Mouse (Mus musculus) intestine, embryonic 14.5 days (tissue): ENCODE measurements around the gene Rhbdl1. TPM values are rescaled to one million over a fixed set of nuclear protein-coding genes. Genes with fewer than 3 reads are reported as not detected.

Experiments
- ATAC-seq: fragments of 200-750 bp; cut with Nextera tagmentation; replicated peaks from 2 replicates; pipeline ENCODE4 v1.8.0; 2017; ENCODE audit warnings: low read depth, moderate number of reproducible peaks, moderate TSS enrichment, moderate library complexity; ENCODE audit not compliant: low FRiP score, low TSS enrichment
- DNase-seq: peaks from one replicate; pipeline ENCODE4 v3.0.0-alpha.2; 2018; ENCODE audit warnings: low spot score
- H3K27ac ChIP-seq: fragments of 300-500 bp; sonication (generic); 2 replicates; pipeline ENCODE4 v1.5.1; 2014; ENCODE audit warnings: low read depth, mild to moderate bottlenecking, control low read depth
- H3K27me3 ChIP-seq: fragments of 300-500 bp; sonication (generic); replicated peaks from 2 replicates; pipeline ENCODE4 v1.6.1; 2014; ENCODE audit warnings: low read length, control low read depth; ENCODE audit not compliant: control insufficient read depth, insufficient read depth
- H3K36me3 ChIP-seq: fragments of 300-500 bp; sonication (generic); 2 replicates; pipeline ENCODE4 v1.6.1; 2014; ENCODE audit warnings: low read length, control low read depth; ENCODE audit not compliant: control insufficient read depth, insufficient read depth
- H3K4me1 ChIP-seq: fragments of 300-500 bp; sonication (generic); replicated peaks from 2 replicates; pipeline ENCODE4 v1.6.1; 2014; ENCODE audit warnings: low read length, control low read depth, mixed read lengths; ENCODE audit not compliant: control insufficient read depth, insufficient read depth
- H3K4me2 ChIP-seq: fragments of 300-500 bp; sonication (generic); 2 replicates; pipeline ENCODE4 v1.6.1; 2014; ENCODE audit warnings: low read length
- H3K4me3 ChIP-seq: fragments of 300-500 bp; sonication (generic); 2 replicates; pipeline ENCODE4 v1.5.1; 2014; ENCODE audit warnings: low read depth, low read length, control low read depth, mixed read lengths
- H3K9ac ChIP-seq: fragments of 300-500 bp; sonication (generic); 2 replicates; pipeline ENCODE4 v1.6.1; 2014; ENCODE audit warnings: mild to moderate bottlenecking, low read length
- H3K9me3 ChIP-seq: fragments of 300-500 bp; sonication (generic); 2 replicates; pipeline ENCODE4 v1.6.1; 2016; ENCODE audit warnings: low read length, control low read depth; ENCODE audit not compliant: control insufficient read depth
- WGBS: fragments of 180-500 bp; shearing (Covaris S2); extraction: QIAGEN DNeasy Blood & Tissue Kit; methylation state at CpG from one replicate; pipeline ENCODE4 v1.1.7; 2014; 5-methylcytosine and 5-hydroxymethylcytosine counted together
- polyA plus RNA-seq: library from polyadenylated mRNA; unstranded; fragments of >200 nt; fragmentation: Nextera tagmentation; extraction: Ambion mirVana; gene quantifications from 2 replicates; pipeline ENCODE4 v1.2.1, GENCODE M21; 2014

Gene Rhbdl1
- polyA plus RNA-seq, 1 experiment from 2014 or later: 1.3 TPM

GRCm38 (mm10) chr17:25833291-25833663 lies 3.8 kb downstream of the Rhbdl1 start, which contains the start of gene Stub1:
Stub1 (minus strand) TSS chr17:25833404.
- peak within 1 kb of the TSS; percentile 69 for H3K9ac ChIP-seq

DNA sequence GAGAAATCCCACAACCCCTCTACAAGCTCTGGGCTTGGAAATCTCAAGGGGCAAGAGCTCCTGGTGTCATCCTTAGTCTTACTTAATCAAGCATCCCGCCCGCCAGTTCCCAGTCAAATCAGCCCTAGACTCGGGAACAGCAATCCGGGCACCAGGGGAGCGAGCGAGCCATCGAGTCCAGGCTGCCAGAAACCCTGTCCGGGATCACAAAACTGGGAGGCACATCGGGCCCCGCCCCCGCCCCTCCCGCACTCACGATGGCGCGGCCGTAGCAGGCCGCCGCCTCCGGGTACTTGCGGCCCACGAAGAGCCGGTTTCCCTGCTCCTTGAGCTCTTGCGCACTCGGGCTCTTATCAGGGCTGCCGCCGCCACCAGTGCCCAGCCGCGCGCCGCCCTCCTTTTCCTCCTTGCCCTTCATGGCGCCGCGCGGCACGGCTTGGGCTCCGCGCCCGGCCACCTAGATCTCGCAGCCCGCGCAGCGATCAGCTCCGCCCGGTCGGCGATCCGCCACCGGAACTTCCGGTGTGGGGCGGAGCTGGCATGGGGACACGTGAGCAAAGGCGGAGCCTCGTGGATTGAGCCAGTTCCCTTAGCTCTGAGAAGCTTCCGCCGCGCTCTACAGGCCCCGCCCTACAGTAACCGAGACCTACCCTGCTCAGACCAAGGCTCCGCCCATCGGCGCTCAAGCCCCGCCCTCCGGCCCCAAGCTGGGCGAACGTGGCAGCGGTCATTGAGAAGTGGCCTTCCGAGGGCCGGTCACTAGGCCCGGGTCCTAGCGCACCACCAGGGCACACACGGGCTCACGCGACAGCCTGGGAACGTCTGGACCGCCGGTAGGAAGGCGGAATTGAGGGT lies 4.4 kb downstream of the Rhbdl1 start:
- H3K27ac ChIP-seq: peak overlapping the region; percentile 94
- H3K4me3 ChIP-seq: peak overlapping the region; percentile 61
- no peaks in the 10 kb centered on the region for H3K27me3 ChIP-seq
- peak overlapping the region; percentile 69 for H3K9ac ChIP-seq
- peak overlapping the region; percentile 97 for H3K4me2 ChIP-seq
- H3K36me3 ChIP-seq: peaks cover 34% of the 10 kb centered on the region
- DNase-seq: peak; percentile 100
- under 1% methylated on average over 77 of the region's 77 CpGs for WGBS
- peaks cover 55% of the 10 kb centered on the region for H3K4me1 ChIP-seq
- peak; percentile 87 for ATAC-seq
- H3K9me3 ChIP-seq: no peaks in the 10 kb centered on the region

More at GRCm38 (mm10) chr17:25833291-25833663, 3.8 kb downstream of the Rhbdl1 start, which contains the start of gene Stub1:
- H3K4me3 ChIP-seq: peak within 1 kb of the TSS; percentile 61
- H3K4me1 ChIP-seq: peaks cover 52% of the 10 kb centered on the region
- peak; percentile 59 for ATAC-seq
- WGBS: under 1% methylated on average over 24 of the region's 24 CpGs
- no peaks in the 10 kb centered on the region for H3K9me3 ChIP-seq
- peaks cover 35% of the 10 kb centered on the region for H3K36me3 ChIP-seq
- no peak for DNase-seq
- peak within 1 kb of the TSS; percentile 97 for H3K4me2 ChIP-seq
- H3K27me3 ChIP-seq: no peaks in the 10 kb centered on the region
- H3K27ac ChIP-seq: peak within 1 kb of the TSS; percentile 94

GRCm38 (mm10) chr17:25831451-25832281 lies 5.4 kb downstream of the Rhbdl1 start:
- peaks cover 51% of the 10 kb centered on the region for H3K4me1 ChIP-seq
- H3K27me3 ChIP-seq: no peaks in the 10 kb centered on the region
- 52% methylated on average over 21 of the region's 21 CpGs for WGBS
- peak overlapping the region; percentile 68 for H3K9ac ChIP-seq
- H3K36me3 ChIP-seq: peaks cover 40% of the 10 kb centered on the region
- peak overlapping the region; percentile 94 for H3K27ac ChIP-seq
- no peaks in the 10 kb centered on the region for H3K9me3 ChIP-seq
- H3K4me2 ChIP-seq: peak overlapping the region; percentile 97
- peak overlapping the region; percentile 61 for H3K4me3 ChIP-seq
- no peak for DNase-seq
- ATAC-seq: no peak

- Histone ChIP-seq H3K27me3 (no peaks in the 10 kb centered on the region), H3K9ac (no peak overlapping the region), H3K4me3 (no peak overlapping the region), H3K36me3 (peaks cover 46% of the 10 kb centered on the region), H3K9me3 (no peaks in the 10 kb centered on the region), H3K4me1 (peaks cover 44% of the 10 kb centered on the region), H3K27ac (no peak overlapping the region), H3K4me2 (peak overlapping the region; percentile 97; the same call in 1 of the 2 replicates)
- no peak for DNase-seq
- no peak for ATAC-seq
- WGBS: 84% methylated on average over 14 of the region's 14 CpGs
Measured at GRCm38 (mm10) chr17:25830806-25831431, 6.2 kb downstream of the Rhbdl1 start.

DNA sequence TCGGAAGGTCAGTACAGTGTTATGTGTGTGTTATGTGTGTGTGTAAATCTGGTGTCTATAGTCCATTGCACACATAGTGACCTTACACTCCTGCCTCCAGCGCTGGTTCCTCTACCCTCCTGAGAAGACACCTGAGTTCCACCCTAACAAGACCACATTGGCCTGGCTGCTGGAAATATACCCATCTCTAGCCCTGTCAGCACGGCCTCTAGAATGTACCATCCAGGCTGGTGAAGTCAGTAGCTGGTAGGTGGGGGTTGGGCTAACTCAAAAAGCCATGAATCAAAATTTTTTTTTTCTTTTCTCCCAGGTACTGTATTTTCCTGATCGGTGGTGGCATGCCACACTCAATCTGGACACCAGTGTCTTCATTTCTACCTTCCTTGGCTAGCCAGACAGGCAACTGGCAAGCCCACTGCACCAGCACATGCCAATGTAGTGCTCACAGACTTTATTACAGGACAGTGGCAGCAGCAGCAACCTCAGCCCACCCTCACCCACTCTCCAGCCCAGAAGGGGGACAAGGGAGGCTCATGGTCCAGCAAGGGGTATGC lies 6.8 kb downstream of the Rhbdl1 start:
- H3K36me3 ChIP-seq: peaks cover 49% of the 10 kb centered on the region
- DNase-seq: no peak
- H3K4me1 ChIP-seq: peaks cover 44% of the 10 kb centered on the region
- 77% methylated on average over 4 of the region's 4 CpGs for WGBS
- peak overlapping the region; percentile 85 for H3K4me2 ChIP-seq
- no peak overlapping the region for H3K27ac ChIP-seq
- ATAC-seq: no peak
- H3K9me3 ChIP-seq: no peaks in the 10 kb centered on the region
- H3K4me3 ChIP-seq: no peak overlapping the region
- H3K27me3 ChIP-seq: no peaks in the 10 kb centered on the region
- H3K9ac ChIP-seq: no peak overlapping the region; the same call in 1 of the 2 replicates

- H3K36me3 ChIP-seq: peaks cover 45% of the 10 kb centered on the region
- peak overlapping the region; percentile 82 for H3K27ac ChIP-seq
- H3K9me3 ChIP-seq: no peaks in the 10 kb centered on the region
- H3K9ac ChIP-seq: peak overlapping the region; percentile 68
- H3K27me3 ChIP-seq: no peaks in the 10 kb centered on the region
- peak overlapping the region; percentile 85 for H3K4me2 ChIP-seq
- peaks cover 47% of the 10 kb centered on the region for H3K4me1 ChIP-seq
- peak overlapping the region; percentile 69 for H3K4me3 ChIP-seq
- 38% methylated on average over 8 of the region's 8 CpGs for WGBS
- DNase-seq (no peak), ATAC-seq (no peak)
Measured at GRCm38 (mm10) chr17:25829558-25830017, 7.5 kb downstream of the Rhbdl1 start.

GRCm38 (mm10) chr17:25828712-25829557 lies 8.2 kb downstream of the Rhbdl1 start, which contains the start of gene Jmjd8:
Jmjd8 (plus strand) TSS chr17:25828867.
- peaks cover 47% of the 10 kb centered on the region for H3K4me1 ChIP-seq
- peak within 1 kb of the TSS; percentile 82 for H3K27ac ChIP-seq
- H3K4me2 ChIP-seq: peak within 1 kb of the TSS; percentile 85
- no peaks in the 10 kb centered on the region for H3K27me3 ChIP-seq
- DNase-seq: peak; percentile 90
- WGBS: 1% methylated on average over 32 of the region's 32 CpGs
- H3K9ac ChIP-seq: peak within 1 kb of the TSS; percentile 68
- peak; percentile 32 for ATAC-seq
- peak within 1 kb of the TSS; percentile 69 for H3K4me3 ChIP-seq
- peaks cover 45% of the 10 kb centered on the region for H3K36me3 ChIP-seq
- no peaks in the 10 kb centered on the region for H3K9me3 ChIP-seq
